Mouse (Mus musculus) frontal cortex, adult 2 months (tissue): ENCODE data around the gene Siah2. TPM values are rescaled to one million over a fixed set of nuclear protein-coding genes. Genes with fewer than 3 reads are reported as not detected.

Experiments
- DNase-seq, 2 experiments: peaks; one replicate each; pipeline ENCODE4 v3.0.0; 2022; ENCODE audit warnings: low spot score in 1 of 2; ENCODE audit errors: extremely low spot score in 1 of 2
- polyA plus RNA-seq: library from polyadenylated mRNA; depleted of rRNA; stranded (reverse); fragments of >200 nt; gene quantifications from 2 replicates; pipeline ENCODE4 v1.2.3, GENCODE M21; 2012; rRNA removed

Gene Siah2
- polyA plus RNA-seq, 1 experiment: 14.4 TPM

DNA sequence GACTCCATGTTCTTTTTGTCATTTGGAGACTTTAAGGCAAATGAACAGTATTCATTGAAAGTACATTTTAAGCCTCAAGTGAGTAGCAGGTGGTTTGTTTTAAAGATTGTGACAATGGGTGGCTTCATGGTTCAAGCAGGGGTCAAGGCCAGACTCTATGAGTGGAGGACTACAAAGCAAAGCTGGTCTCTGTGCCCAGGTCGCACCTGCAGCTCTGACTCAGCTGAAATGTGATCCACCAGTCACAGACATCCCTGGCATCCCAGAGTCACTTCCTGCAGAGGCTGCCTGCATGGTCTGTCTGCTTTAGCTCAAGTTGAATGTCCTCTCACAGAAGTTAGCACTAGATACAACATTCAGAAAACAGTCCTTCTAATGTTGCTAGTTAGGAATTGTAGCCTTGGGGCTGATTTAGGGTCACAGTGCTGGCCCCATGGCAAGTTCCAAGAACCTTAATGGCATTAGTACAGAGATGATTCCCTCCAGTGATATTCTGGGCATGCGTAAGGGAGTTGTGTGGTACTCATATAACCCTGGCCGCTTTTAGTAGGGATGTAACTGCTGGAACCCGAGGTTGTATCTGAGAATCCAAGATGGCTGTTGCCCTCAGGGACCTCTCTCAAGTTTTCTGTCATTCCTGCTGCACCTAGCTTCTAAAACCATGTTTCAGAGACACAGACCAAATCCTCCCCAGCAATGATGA, 19.6 kb downstream of the Siah2 start:
- no peak for DNase-seq

DNA sequence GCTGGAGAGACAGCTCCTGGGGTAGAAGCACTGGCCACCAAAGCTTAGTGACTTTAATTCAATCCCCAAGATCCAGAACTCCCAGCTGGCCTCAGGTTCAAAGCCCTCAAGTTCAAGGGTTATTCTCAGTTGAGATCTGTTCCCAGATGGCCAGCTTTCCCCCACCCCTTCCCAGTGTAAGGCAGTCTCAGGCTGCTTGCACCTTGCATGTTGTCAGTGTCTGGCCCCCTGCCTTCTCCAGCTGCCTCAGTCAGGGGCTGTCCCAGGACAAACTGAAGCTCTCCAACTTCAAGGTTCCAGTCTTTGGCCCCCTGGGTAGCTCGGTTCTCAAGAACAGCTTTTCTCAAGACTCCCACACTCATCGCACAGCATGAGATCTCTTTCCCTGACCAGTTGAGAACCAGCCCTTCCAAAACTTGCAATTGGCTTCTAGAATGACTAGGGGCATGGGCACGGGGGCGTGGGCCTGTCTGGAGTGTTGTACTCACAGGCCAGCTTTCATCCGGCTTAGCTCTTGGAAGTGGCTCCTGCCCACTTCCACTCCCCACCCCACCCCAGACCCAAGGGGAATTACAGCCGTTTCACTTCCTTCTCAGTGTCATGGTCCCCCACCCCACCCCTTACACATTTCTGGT, 20.5 kb downstream of the Siah2 start:
- DNase-seq: no peak

DNA sequence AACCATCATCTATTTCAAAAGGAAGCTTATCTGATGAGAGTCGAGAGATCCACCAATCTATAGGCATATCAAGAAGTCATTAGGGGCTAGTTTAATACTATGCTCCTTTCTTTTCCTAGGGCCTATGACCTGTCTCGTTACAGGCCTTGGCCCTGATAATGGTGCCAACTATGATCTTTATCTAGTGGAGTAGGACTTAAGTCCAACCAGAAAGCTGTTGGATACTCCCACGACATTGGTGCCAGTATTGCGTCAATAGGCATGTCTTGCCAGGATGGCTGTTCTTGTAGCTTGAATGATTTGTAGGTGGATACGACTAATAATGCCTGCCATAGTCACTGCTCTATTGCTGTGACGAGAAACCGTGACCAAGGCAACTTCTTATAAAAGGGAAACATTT, 28.2 kb downstream of the Siah2 start:
- DNase-seq: no peak

DNA sequence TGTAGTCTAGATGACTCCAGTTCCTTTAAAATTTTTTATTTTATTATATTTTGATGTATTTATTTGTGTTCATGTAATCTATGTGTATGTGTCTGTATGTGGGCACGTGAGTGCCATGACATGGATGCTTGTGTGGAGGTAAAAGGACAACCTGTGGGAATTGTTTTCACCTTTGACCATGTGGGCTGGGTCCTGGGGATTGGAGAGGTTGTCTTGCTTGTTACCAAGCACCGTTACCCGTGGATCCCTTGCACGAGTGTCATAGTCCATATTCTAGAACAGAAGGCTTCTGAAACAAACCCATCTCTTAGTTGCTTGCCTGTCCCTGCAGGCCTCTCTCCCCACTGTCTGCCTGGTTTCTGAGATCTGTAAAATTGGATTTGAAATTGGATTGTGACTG, 31.6 kb downstream of the Siah2 start:
- DNase-seq: no peak

DNA sequence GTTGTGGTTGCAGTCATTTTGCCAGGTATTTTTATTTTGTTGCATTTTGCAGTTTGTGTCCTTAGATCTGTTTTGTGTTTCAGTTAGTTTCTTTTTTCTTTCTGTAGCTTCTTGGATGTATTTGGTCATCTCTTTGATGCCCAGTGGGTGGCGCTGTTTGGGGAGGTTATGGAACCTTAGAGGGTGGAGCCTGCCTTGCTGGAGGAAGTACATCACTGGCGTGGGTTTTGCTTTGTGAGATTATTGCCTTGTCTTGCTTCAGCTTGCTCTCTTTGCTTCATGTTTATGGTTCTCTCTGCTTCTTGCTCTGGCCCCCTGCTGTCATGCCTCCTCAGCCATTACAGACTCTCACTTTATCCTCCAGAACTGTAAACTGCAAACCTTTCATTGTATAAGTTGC, 34.8 kb downstream of the Siah2 start:
- DNase-seq: peak in 1 of 2 experiments; percentile 22

DNA sequence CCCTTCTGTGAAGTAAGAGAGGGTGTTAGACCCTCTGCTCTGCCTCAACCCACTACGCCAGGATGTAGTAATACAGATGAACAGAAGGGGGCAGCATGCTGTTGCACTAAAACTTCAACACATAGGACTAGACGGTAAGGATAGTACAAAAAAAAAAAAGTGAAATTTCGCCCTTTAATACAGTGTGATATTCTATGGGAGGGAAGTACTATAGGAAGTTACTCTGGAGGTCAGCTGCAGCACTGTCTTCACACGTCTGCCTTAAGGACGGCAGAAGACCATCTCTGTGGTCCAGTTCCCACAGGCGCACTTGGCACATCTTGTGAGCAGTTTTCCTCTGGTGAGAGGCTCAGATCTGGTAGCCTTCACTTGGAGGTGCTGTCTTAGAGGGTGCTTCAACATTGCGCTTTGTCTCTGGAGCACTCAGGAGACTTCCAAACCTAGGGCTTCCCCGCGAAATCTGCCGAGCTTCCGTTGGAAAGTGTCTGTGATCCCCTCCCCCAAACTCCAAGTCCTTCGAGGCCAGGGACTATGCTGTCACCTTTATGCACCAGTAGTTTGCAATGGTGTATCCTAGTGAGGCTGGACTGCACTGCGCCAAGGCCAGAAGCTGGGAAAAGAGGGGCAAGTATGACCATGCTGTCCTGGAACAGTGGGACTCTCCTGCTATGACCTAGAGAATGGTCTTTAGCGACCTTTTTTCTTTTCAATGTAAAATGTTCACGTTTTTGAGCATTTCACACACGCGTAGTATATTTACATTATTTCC, 36.7 kb downstream of the Siah2 start:
- DNase-seq: peak in 1 of 2 experiments; percentile 89

DNA sequence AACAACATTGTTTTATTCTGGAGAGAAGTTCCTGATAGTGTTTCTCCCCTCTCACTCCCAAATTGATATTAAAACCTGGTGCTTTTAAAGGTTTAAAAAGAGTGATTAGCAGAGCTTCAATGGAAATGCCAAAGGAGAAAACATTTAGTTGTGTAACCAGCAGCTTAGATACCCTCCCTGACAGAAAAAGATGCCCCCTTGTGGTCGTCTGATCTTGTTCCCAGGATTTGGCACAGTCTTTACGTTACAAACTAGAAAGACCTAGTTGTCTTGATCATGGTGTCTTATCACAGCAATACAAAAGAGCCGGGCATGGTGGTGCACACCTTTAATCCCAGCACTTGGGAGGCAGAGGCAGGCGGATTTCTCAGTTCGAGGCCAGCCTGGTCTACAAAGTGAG, 38.3 kb downstream of the Siah2 start:
- DNase-seq: peak in 1 of 2 experiments; percentile 41

DNA sequence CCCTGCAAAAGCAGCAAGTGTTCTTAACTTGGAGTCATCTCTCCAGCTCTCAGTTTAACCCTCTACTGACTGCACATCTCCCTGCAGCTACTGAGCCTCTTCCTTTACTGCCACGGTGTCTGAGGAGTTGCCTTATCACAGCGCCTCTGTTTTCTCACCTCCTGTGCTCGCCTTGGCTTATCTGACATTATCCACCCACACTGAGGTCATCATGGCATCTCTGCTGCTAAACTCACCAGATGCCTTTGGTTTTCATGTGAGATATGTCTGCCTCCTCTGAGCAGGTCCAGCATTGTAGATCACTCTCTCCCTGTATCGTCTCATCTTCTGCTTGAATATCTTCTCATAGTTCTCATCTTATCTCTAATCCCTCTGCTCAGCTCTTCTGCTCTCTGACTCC, 41.9 kb downstream of the Siah2 start:
- no peak for DNase-seq

DNA sequence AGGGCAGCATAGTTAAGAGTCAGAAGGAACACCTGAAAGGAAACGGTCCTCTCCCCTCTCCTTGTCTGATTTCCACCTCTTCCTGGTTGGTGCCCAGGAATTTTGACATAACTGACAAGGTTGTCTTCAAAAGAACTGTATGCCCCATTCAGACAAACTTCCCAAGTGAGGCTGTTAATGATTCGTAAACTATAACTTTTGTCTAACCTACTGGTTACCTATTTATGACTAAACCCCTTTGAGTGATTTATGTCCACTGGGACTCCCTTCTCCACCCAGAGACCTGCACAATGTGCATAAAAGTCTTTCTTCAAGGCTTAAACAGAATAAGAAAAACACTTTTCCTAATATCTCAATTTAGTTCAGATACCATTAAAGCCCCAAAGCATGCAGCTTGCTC, 45.0 kb downstream of the Siah2 start:
- DNase-seq: no peak

DNA sequence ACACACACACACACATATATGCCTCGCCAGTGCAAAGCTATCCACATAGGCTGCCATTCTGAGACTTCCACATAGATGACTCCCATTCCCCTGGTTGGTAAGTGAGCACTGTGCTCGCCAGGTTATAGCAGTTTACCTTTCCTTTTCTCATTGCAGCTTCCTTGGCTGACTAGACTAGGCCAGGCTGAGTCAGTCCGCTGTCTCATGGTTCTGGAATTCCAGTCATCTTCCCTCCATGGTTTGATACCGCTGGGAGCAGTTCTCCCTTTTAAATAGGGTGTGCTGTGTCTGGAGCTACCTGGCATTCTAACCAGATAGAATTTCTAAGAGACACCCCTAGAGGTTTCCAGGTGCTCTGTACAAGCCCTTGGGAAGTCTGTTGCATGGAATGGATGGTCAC, 46.0 kb downstream of the Siah2 start:
- no peak for DNase-seq

DNA sequence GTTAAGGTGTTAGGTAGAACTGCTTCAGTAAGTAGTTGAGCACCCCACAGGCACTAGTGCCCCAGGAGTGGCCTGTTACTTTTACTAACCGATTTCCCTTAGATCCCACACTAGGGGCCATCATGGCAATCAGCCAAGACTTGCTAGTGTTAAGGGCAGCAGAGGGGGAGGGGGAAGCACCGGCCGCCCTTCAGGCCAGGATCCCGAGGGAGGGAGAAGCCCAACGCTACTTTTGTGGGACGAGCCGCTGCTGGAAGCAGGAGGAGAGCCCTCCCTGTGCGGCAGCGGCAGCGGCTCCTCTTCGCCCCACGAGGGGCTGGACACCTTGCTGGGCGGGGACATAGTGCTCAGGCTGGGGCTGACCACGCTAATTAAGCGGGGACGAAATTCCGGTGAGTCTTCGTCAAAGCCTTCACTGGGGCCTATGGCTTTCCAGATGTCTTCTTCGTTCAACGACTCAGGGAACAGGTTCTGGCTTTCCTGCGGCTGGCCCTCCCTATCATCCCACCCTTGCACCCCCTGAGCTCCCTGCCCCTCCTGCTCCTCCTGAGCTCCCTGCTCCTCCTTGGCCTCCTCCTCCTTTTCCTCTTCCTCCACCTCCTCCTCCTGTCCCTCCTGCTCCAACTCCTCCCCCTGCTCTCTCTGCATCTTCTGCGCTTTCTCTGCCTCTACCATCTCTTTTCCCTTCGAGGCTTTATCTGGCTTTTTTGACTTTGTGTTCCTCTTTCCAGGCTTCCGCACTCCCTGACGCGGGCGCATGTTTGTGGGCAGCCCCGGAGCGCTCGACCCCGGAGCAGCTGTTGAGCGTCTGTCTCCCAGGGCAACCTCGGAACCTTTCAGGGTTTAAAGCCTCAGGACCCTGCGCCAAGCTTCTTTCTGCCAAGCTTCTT, 55.5 kb downstream of the Siah2 start, which contains the start of gene Erich6:
Gene Erich6 (minus strand): TSS at position 802 of the 890 bp plus-strand sequence.
- peak in 1 of 2 experiments; percentile 26 for DNase-seq

DNA sequence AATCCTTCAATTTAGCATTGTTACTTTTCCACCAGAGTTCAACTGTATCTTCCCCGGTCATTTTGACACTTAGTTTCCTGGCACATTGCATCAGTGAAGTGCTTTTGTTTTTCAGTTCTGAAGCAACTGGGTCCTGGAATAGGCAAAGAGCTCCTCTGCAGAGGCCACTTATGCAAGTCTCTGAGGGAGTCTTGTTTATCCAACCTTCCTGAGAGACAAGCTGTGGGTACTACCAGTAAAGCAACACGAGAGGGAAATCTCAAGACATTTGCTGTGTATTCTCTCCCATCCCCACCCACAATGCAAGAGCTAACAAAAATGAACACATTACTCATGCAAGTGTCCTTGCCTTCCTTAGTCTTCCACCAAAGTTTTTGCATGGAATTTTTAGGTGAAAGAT, 60.5 kb downstream of the Siah2 start:
- DNase-seq: peak; percentile 11 to 31

DNA sequence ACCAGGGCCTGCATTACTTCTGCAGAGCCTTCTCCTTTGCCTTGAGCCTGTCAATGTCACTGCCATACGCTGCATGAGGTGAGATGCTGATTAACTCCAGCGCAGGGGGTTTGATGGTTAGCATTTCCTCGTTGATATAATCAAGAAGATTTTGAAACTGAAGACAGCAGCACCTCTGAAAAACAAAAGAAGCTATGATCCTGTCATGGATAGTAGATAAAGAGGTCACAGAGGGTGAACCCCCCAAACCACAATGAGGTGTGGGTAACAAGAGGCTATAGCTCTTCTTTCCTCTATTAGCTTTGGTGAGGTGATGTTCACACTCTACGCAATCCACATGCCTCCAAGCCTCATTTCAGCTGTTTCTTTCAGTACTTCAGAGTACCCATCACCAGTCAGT, 67.2 kb downstream of the Siah2 start:
- DNase-seq: no peak

Other genes with a start within 250 kb of the Siah2 start
- gene Eif2a, start 166.6 kb downstream of the Siah2 start, polyA plus RNA-seq: 37.0 and 39.0 TPM in 2 replicates
- 23.6 and 23.7 TPM in 2 replicates for gene Serp1, start 166.5 kb downstream of the Siah2 start, polyA plus RNA-seq
- gene Selenot, start 115.8 kb downstream of the Siah2 start, polyA plus RNA-seq: 107 and 115 TPM in 2 replicates
- 1.8 and 2.0 TPM in 2 replicates for gene Erich6, start 55.2 kb downstream of the Siah2 start, polyA plus RNA-seq
- 0.84 and 1.0 TPM in 2 replicates for gene Mindy4b-ps, start 129.9 kb upstream of the Siah2 start, polyA plus RNA-seq
- gene Clrn1, start 192.9 kb upstream of the Siah2 start, polyA plus RNA-seq: 0.21 and 0.26 TPM in 2 replicates